Mouse (Mus musculus) adrenal gland, postnatal 14 days (tissue): Measurements from ENCODE around the gene Rab8a. TPM values are rescaled to one million over a fixed set of nuclear protein-coding genes. Genes with fewer than 3 reads are reported as not detected.

Experiments used
- DNase-seq: peaks from one replicate; pipeline ENCODE4 v3.0.0; 2021; ENCODE audit warnings: mixed read lengths
- total RNA-seq: library from RNA; stranded (reverse); gene quantifications from 2 replicates; pipeline ENCODE4 v1.2.3, GENCODE M21; 2021

The Rab8a gene
- total RNA-seq, 1 experiment from 2014 or later, result 64.5 TPM

DNA sequence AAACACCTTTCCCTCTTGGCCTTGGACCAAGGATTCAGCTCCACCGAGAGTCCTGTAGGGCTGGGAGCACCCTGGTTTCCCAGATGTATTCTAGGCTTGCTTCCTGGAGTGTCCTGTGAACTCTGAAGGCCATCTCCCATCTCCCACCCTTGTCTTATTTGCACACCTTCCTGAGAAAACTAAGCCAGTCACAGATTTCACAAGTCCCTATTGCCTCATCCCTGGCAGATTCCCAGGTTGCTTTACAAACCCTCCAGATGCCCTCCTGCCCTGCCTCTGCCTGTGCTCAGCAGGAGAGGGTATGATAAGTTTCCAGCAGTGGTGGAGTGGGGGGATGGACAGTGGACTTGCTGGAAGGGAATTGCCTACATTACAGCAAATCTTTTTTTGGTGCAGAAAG lies 14.9 kb upstream of the Rab8a start:
- peak; percentile 68 for DNase-seq

DNA sequence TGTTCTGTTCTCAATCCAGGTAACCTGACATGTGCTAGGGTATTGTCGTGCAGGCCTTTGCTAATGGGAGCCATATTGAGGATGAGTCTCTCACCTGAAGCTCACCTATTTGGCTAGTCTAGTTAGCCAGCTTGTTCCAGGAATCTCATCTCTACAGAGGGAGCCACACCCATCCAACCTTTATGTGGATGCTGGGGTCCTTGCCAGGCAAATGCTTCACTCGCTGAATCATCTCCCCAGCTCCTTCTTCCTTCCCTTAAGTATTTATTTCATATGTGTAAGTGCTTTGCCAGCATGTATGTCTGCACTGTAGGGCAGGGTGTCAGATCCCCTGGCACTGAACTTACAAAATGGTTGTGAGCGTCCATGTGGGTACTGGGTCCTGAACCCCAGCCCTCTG lies 14.4 kb upstream of the Rab8a start:
- no peak for DNase-seq

DNA sequence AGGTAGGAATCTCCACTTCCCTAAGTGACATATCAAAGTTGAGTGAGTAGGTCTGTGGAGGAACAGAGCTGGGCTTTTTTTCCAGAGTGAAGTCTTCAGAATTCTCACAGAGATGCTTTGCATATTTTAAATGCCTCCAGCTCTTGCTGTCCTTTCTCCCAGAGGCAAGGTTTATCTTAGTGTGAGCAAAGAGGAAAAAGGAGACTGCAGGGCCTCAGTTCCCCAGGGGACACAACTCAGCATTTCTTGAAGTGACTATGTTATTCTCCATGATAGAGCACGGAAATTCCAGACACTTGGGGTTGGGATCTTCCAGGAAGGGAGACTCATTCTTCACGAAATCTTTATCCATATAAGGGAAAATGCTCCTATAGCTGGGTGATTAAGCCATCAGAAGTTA lies 13.7 kb upstream of the Rab8a start:
- no peak for DNase-seq

DNA sequence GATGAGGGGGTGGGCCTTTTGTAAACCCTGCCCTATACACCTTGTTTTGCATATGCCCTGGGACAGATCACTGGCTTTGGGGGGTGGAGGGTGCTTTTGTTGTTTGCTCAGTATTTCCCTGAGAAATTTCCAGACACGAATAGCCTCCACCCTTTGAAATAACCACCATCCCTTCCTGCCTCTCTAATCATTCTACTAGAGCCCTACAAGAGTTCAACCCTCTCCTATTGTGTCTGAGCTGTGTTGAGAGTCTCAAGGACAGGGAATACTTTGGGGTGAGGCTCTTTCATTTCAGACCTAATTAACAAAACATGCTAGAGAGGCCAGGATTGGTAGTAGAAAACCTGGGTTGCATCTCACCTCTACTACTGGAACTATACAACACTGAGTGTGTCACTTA lies 11.9 kb upstream of the Rab8a start:
- no peak for DNase-seq

DNA sequence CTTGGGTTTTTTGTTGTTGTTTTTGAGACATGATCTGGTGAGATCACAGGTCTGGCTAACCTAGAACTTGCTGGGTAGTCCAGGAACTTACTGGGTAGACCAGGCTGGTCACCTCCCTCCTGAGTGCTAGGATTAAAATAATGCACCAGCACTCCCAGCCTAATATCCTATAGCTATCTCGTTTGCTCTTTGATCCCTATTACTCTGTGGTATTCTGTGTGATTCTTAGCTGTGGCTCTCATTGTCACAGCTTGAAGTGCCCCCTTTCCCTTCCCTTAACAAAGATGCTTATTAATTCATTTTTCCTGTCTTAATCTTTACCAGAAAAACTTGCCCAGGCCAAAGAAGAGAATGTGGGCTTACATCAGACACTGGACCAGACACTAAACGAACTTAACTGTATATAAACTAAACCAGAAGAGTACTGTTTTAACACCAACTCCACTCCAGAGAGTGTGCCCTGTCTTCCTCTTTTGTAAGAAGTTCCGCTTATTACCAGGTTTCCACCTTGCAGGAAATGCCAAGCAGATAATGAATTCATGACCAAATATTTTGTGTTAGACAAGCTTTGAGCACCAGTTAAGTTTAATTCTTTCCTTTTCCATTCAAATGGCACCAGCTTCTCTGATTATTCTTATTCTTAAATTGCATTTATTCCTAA lies 9.5 kb upstream of the Rab8a start:
- DNase-seq, result no peak

DNA sequence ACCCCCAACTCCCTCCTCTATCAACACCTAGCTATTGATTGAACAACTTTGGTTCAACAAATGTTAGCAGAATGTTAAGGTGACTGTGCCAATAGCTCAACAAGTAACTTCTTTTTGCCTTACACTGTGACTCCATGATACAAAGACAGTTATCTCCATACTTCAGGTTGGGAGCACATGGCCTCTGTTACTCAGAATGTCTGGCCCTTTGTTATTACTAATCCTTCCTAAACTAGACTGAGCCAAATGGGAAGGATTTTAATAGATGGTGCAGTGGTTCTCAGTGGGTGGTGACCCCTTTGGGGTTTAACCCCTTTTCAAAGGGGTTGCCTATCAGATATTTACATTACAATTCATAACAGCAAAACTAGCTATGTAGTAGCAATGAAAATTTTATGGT lies 7.6 kb upstream of the Rab8a start:
- DNase-seq, result no peak

DNA sequence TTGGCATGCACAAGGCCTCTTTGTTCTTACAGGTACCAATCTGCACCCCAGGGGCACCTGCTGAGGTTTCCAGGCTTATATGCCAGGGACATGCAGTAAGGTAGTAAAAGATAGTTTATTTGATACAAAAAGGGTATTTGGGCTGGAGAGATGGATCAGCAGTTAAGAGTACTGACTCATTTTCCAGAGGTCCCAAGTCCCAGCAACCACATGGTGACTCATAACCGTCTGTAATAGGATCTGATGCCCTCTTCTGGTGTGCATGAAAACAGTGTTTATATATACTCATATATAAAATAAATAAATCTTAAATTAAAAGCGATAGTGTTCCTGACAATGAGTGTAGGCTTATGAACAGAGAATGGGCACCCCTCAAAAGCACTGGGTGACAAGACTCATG lies 2.9 kb upstream of the Rab8a start:
- no peak for DNase-seq

DNA sequence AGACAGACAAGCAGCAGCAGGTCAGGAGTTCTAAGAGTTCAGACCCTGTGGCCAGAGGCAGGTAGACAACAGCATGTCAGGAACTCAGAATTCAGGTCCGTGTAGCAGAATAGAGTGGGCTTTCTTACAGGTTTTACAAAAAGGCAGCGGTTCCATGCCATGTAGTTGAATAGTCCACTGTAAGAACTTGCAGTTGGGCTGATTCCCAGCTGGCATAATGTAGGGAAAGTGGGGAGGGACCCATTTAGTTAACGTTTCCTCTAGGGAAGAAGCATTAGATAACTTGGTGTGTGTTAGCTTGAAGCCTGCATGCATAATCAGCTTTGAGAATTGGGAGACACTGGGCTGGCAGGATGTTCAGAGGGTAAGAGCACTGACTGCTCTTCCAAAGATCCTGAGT lies 2.3 kb upstream of the Rab8a start:
- DNase-seq, result no peak

DNA sequence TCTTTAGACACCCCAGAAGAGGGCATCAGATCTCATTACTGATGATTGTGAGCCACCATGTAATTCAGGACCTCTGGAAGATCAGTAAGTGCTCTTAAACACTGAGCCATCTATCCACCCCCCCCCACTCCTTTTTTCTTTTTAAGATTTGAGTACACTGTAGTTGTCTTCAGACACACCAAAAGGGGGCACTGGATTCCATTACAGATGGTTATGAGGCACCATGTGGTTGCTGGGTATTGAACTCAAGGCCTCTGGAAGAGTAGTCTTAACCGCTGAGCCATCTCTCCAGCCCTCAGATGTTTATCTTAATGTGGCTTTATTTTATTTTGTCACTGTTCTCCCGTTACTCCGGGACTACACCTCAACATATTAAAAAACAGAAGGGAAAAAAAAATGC lies 993 bp upstream of the Rab8a start:
- no peak for DNase-seq

DNA sequence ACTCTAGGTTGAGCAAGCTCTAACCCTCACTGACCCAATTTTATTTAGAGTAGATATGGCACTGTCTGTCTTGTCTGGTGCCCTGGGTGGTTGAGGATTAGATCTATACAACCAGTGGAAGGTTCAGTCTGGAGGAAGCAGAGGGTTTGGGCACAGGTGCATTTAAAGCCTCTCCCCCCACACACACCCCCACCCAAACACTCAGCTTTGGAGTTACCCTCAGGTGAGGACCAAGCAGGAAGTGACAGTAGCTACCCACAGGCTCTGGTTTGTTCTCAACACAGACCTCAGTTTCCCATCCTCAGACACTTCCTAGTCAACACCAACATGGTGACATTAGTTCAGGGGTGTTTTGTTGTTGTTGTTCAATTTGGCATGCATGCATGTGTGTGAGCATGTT lies 1.8 kb downstream of the Rab8a start:
- DNase-seq, result no peak

DNA sequence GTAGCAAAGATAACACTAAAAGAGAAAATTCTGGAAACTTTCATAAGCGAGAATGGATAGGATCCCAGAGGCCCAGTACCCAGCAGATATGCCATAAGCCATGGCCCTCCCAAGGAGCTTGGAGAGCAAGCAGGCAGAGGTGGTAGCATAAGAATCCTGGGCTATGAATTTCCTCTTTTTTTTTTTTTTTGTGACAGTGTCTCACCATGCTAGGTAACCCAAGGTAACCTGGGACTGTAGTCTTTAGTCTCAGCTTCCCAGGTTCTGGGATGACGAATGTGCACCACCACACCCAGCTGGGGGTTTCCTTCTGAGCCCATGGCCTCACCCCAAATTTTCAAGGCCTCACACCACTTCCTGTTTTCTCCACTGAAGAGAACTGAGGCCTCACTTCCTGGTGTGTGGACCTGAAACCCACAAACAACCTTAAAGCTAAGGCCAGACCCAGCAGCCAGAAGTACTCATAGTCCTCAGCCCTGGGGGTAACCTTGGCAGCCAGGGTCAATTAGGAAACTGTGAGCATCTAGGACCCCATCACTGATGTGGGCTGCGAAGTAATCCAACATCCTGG lies 8.2 kb downstream of the Rab8a start:
- no peak for DNase-seq

DNA sequence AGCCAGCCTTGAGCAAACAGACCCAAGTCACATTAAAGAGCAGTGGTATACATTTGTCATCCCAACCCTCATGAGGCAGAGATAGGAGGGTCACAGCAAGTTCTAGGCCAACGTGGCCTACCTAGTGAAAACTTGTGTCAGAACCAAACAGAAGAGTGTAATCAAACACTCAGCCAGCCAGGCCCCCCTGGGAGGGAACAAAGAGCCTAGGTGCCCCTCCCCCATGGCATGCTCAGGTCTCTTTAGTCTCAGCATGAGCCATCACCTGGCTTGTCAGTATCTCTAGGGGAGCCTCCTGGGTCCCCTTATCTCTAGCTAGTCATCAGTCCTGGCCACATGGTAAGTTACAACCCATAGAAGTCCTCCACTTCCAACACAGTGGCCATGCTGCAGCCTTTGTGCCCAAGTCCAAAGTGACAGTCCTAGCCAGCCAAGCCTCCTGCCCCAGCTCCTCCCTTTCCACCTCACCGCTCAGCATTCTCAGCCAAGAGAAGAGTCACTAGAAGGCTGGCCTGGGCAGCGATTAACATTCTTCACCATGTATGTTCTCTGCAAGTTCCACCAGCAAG lies 8.8 kb downstream of the Rab8a start:
- no peak for DNase-seq

DNA sequence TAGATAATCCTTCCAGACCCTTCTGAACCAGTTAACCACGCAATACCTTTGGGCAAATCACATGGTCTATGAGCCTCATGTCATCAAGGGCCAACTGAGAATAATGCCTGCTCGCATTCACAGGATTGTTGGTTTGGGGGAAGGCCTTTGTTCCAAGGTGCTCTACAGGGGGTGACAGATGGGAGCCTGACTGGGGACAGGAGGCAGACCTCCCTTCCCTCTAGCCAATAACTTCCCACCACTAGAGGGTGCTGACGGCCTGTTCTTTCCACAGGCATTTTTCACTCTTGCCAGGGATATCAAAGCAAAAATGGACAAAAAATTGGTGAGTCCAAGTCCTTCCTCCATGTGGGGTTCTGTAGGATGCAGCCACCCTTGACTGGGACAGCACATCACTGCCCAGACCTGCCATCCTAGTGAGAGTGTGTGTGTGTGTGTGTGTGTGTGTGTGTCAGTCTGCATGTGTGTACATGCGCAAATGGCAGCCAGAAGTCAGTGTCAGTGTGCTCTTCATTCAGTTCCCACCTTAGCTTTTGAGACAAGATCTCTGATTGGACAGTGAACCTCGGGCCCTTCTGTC lies 16.4 kb downstream of the Rab8a start:
- DNase-seq, result peak; percentile 85

DNA sequence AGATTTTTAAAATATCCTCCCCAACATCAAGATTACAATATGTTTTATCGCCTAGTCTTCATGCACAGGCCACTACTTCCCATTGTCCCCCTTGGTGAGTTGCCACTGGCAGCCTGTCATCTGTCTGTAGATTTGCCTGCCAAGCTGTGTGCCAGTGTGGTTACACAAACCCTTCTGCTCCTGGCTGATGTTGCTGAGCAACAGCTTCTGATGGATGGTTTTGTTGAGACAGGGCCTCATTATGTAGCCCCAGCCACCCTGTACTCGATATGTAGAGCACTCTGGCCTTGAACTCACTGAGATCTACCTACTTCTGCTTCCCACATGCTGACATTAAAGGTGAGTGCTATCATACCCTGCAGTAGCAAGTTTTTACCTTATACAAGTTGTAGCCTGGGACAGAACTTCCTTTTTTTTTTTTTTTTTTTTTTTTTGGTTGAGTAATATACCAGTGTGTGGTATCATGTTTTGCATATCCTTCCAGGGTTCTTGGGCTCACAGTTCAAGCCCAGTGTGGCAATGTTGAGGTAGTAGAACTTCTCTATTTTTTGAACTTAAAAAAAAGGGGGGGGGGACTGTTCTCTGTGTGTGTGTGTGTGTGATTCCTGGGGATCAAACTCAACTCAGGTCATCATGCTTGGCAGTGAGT lies 22.7 kb downstream of the Rab8a start:
- DNase-seq, result peak; percentile 55

DNA sequence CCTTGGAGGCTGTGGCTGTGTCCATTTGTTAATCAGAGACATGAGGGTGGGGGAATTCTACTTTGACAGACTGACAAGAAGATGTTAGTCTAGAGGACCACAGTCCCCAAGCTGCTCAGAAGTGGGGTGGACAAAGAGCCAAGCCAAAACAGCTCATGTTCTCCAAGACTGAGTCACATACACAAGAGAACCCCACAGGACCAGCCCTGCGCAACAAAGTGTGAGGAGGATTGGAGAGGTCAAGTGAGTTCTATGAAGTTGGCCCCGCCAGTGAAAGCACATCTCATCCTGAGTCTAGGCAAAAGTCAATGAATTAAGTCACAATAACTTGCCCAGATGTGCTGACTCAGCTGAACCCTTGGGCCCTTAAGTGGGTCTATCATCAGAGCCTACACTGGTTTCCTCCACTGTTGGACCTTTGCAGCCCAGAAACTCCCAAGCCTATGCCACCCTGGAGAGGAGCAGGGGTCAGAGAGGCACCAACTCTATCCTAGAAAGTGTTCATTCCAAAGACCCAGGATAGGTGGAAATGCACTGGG lies 26.9 kb downstream of the Rab8a start:
- DNase-seq, result no peak

DNA sequence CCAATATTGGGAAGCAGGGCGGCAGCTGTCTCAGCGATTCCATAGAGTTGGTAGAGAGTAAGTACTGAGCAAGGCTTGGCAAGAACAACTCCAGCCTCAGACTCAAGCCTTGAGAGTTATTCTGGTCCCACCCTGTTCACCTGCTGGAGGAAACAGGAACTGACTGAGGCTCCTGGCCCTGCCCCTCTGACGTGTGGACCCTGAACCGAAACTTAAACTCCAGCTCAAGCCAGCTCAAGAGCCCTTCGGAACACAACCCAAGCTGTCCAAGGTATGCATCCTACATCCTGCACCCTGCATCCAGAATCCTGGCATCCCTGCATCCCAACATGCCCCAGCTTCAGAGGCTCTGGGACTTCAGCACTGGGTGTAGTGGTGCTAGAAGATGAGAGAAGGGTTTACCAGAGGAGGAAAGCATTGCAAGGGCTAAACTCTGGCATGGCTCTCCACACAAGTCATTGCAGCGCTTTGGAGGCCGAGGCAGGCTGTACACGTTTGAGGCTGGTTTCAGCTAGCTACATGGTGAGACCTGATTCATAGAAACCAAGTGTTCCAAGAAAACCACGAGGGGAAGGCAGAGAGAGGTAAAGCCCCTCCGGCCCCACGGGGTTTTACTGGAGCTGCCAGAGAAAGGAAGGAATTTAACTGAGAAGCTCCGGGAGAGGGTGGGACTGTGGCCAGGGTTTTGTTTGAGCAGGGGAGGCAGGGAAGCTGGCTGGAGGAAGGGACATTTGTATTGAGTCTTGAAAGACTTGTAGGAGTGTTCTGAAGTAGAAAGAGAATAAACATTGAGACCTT lies 28.6 kb downstream of the Rab8a start, which contains the start of gene Hsh2d:
TSS of gene Hsh2d (plus strand) at position 222 of the 798 bp plus-strand sequence.
- DNase-seq, result peak; percentile 20

DNA sequence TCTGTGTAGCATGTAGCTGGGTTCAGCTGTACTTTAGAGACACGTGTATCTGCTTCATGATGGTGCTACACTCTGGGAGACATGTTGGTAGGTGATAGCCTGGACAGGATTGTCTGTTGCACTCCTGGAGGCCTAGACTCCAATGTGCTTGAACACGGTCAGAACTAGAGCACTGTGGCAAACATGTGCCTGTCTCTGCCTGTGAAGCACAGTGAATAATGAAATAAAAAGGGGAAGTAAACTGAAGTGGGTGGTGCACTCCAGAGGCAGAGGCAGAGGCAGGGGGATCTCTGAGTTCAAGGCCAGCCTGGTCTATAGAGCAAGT lies 29.2 kb downstream of the Rab8a start:
- DNase-seq, result no peak

DNA sequence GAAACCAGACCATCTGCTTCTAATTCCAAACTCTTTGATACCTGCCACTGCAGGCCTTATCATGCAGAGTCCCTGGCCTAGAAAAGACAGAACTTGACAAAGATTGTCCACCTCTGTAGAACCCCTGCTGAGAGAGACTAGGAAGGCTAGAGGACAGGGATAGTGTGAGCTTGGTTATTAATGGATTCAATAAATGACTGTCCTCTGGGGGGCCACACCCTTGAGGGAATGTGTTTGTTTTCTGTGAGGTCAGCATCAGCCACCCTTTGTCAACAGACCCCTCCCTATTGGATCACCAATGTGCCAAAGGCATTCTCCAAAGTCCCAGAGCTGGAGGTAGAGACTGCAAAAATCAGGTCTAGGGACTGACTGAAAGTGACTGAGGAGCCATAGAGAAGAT lies 31.1 kb downstream of the Rab8a start:
- DNase-seq, result no peak

DNA sequence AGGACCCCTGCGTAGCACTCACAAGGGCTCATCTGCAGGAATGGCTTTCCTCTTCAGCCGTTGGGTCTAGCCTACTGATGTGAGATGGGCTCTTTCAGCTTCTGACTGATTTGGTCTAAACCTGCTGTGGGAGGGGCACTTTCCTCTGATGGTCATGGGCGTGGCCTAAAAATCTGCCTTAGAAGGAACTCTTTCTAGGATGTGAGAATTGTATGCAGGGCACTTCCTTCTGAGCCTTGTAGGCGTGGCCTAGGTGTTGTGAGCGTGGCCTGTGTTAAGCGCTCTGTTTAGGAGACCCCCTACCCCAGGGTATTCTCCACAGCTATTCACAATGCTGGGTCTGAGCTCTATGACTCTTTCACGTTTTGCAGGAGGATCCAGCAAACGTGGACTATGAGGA lies 37.0 kb downstream of the Rab8a start:
- no peak for DNase-seq

DNA sequence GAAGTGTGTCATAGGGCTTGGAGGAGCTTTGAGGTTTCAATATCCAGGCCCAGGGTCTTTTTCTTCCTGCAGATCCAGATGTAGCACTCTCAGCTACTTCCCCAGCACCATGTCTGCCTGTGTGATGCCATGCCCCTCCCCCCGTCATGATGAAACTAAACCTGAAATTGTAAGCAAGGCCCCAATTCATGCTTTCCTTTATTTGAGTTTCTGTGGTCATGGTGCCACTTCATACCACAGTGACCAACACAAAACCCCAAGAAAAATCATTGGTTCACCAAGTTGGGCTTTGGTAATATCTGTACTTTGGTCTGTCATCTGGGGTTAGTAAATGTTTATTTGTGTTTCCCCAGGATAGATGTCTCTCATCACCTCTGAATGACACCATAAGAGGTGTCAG lies 47.6 kb downstream of the Rab8a start:
- no peak for DNase-seq

DNA sequence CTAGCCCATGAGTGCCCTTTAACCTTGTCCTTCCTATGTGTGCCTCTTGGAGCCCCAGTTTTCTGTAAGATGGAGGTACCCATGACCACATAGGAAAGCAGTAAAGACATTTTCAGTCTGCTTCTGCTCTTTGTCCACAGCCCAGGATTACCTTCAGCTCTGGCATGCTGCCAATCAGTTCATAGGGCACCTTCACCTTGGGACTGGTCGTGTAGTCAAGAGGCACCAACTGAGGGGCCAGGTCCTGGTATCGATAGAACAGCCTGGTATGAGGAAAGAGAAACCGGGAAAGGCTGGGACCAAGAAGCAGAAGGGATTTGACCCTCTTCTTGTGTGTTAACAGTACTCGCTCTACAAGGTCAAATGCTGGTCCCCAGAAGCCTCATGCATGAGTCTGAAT lies 49.2 kb downstream of the Rab8a start:
- DNase-seq, result no peak

DNA sequence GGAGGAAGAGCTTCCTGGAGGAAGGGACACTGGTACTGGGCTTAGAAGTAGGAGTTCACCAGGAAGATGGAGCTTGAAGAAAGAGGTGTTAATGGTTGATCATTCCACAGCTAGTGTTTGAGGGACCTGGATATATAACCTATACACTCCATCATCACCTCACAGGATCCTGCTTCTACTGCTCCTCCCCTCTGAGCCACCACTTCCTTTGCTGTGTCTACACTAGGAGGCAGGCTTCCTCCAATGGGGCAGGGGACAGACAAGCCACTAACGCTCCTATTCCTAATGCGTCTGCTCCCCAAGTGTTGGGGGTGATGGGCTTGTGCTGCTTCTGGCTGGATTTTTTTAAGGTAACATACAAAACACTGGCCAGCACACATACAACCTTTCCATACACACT lies 49.7 kb downstream of the Rab8a start:
- DNase-seq, result no peak
